Mouse (Mus musculus) R1 (cell line): ENCODE data around the gene Klrb1b.

Experiments
- DNase-seq: peaks from one replicate; pipeline ENCODE4 v3.0.0-alpha.2; 2018; ENCODE audit warnings: low read depth, low spot score

The Klrb1b gene

DNA sequence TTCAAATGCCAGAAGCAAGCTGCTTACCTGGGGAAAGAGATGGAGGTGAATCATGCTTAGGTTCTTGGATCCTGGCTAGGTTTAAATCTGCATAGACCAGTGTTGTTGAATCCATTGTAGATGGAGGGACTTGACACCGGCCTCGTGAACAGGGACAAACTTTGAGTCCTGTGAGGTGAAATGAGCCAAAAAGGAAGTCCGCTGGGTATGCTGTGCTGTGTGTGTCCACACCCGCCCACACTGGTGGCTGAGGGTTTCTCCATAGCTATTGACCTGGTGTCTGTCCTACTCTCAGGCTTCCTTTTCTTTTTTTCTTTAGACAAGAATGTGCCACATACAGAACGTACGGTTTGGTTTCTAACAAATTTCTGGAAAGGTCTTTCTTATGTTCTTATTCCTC lies at the start of gene Klrb1b, which contains the start of gene Gm44511:
TSS of gene Klrb1b (minus strand) at position 200 of the 400 bp plus-strand sequence.
TSS of gene Gm44511 (minus strand) at position 184 of the 400 bp plus-strand sequence.
- no peak for DNase-seq

DNA sequence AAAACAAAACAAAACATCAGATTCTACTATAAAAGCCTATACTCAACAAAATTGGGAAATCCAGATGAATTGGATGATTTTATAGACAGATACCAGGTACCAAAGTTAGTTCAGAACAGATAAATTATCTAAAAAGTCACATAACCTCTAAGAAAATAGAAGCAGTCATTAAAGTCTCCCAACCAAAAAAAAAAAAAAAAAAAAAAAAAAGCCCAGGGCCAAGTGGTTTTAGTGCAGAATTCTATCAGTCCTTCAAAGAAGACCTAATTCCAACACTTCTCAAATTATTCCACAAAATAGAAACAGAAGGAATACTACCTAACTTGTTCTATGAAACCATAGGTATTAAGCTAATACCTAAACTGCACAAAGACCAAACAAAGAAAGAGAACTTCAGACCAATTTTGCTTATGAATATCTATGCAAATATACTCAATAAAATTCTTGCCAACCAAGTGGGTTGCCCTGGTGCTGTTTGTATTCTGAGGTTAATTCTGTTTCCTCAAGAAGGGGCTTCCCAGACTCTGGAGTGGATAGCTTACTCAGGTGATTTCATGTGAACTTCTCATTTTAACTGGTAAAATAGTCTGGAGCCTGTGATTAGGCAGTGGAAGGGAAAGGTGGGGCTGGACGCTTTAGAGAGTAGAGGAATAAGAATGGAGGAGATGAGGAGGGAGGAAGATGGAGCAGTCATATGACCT lies 45.9 kb upstream of the Klrb1b start:
- DNase-seq: no peak

DNA sequence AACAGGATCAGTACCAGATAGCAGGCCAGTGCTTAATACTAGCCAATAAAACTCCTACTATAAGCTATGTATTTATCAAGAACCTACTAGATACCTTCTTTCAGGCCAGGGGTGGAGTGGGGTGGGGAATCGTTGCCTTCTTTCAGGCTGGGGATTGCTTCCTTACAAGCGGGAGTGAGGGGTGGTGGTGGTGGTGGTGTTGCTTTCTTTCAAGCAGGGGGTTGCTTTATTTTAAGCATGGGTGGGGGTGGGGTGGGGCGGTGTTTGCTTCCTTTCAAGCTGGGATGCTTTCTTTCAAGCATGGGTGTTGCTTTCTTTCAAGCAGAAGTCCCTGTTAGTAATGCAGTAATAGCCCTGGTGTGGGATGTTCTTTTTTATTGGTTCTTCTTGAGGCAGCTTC lies 42.7 kb upstream of the Klrb1b start:
- peak; percentile 57 for DNase-seq

DNA sequence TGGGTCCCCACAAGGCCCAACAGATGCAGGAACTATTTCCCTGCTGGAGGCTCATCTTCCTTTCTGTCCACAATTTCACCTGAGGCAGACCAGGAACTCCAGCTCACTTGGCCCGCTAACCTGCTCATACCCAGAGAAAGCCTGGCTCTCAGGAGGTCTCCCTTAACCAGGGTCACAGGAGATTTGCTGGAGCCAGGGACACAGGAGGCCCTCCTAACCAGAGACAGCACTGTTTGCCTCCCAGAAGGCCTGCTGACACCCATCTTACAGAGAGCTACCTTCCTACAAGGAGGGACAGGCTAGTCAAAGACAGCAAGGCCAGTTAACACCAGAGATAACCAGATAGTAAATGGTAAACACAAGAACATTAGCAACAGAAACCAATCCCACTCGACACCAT lies 31.8 kb upstream of the Klrb1b start:
- no peak for DNase-seq

DNA sequence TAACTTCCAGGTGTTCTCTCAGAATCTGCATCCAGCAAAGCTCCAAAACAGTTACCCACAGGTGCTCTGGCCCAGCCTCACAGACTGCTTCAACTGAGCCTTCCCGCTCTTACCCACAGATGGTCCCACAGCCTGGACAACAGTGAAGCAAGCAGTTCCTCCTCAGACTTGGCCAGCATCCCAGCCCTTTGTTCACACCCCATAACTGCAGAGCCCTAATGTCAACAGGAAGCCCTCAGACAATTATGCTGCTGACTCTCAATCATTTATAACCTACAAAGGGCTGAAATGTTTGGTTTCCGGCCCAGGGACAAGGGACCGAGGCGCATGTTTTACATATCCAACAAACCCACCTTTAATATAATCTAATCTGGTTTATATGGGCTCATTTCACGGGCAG lies 30.1 kb upstream of the Klrb1b start:
- no peak for DNase-seq

DNA sequence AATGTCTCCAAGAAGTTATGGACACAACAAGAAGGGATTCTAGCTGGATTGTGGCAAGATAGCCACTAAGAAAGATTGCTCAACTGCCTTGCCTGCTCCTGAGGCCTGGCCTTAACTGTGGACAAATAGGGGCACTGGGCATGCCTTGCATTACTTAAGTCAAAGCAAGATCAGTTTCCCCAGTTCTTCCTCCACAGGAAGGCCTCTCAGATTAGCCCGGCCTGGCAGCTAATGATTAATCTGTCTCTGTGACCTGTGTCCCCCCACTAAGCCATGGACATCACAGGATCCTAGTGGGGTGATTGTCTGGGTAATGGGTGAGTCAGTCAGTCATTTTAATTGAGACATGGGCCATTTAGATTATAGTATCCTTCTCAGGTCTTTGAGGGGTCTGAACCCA lies 29.3 kb upstream of the Klrb1b start:
- no peak for DNase-seq

DNA sequence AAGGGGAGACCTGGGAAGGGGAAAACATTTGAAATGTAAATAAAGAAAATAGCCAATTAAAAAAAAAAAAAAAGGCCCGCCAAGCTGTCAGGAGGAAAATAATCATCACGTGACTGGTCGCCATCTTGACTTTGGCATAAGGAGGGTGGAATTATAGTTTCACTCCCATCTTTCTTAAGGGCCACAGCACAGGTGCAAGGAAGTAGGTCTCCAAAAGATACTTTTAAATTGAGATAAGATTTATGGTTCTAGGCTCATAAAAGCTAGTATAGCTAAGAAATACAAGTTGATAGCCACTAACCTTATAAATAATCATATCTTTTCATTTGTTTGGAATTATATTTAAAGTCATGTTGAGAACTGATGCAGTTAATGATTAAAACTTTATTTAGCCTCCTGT lies 28.8 kb upstream of the Klrb1b start:
- no peak for DNase-seq

DNA sequence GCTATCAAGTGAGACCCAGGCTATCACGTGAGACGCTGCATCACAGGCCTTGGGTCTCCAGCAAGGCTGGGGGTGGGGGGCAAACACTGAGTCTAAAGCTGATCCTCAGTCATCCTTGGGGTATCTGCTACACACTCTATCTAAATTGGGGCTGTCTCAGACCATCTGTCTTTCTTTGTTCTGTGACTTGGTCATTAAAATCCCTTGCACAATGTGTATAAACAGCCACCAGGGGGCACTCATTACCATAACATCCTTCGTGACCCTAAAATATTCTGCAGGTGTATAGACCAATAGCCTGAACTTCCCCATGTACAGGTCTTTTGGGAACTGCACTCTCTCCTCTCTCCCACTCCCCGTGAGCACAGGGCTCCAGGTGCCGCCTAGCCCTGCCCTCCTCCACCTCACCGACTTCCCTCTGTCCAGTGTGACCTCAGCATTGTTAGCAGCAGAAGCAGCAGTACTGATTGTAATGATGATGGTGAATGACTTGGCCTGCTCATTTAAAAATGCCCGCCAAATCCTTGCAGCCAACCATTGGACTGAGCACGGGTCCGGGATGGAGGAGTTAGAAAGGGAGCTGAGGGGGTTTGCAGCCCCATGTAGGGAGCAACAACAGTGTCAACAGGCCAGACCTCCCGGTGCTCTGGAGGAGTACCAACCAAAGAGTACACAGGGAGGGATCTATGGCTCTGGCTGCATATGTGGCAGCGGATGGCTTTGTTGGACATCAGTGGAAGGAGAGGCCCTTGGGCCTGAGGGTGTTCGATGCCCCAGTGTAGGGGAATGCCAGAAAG lies 28.1 kb upstream of the Klrb1b start:
- DNase-seq: peak; percentile 74

DNA sequence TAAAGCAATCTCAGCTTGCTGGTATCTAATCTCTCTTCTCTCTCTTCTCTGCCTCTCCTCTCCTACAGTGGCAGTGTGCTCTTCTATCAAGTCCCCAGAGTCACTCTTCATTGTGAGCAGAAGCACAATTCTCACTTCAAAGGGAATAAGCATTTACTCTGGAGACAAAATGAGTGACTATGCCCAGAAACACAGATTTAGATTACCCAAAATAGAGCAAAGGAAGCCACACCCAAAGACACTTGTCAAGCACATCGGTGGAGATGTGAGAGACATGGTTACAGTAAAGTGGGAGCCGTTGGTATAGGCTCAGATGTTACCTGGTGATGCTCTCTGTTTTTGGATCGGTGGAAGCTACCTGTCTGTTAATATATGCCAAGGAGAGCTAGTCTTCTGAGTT lies 26.6 kb upstream of the Klrb1b start:
- no peak for DNase-seq

DNA sequence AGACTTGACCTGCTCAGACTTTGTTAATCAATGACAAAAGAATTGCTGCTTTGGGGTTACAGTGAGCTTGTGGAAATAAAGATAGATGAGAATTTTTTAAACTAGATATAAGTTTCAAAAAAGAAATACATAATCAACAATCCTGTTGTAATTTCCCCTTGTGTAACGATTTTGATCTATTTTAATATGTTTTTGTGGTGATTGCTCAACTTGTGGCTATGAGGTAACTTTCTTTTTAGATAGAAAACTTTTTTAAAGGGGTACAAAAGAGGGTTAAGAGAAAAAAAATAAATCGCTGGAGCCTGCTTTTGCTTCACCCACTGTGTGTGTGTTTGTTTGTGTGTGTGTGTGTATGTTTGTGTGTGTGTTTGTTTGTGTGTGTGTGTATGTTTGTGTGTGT lies 25.0 kb upstream of the Klrb1b start:
- DNase-seq: no peak

DNA sequence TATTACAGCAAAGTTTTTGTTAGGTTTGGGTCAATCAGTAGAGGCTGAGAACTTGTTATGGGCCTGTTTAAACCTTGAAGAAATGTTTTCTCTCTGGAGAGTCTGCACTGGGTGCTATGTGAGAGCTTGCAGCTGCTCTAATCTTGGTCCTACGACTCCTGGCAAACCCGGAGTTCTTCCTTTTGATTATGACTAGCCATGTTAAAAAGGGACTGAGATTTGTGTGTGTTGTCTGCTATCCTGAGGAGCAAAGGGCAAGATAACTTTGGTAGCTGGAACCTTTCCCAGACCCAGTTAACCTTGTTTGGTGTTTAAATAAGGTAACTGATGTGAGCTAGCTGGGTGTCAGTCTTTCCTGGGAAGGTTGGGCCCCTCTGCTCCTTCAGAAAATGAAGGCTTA lies 24.5 kb upstream of the Klrb1b start:
- DNase-seq: no peak

DNA sequence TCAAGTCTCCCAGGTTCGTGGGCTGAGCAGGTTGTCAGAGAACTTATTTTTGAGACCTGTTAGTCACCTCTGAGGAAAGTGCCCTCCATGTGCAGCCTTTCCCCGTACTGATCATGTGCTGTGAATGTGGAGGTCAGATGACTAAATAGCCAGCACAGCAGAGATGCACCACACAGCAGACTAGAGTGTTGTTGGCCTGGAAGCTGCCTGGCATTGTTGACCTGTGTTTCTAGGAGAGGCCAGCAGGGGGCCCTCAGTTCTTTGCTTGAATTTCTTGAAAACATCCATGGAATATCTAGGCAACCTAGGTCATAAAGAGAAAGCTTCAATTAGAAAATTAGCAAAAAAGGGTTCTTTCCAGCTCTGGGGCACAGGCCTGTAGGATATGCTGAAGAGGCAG lies 23.8 kb upstream of the Klrb1b start:
- DNase-seq: peak; percentile 58

DNA sequence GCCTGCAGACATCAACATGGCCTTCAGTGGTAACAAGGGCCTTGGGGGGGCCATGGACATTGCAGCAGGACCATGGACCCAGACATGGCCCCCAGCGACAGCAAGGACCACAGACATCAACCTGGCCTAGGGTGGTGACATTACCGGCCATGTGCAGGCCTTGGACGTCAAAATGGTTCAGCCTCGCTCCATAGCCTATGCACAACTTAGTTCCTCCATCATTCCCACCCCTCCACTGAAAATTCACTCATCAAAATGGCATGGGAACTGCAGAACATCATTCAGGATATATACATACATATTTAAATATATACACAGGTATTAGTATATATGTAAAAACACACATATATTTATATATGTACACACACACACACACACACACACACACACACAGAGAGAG lies 21.3 kb upstream of the Klrb1b start:
- no peak for DNase-seq

DNA sequence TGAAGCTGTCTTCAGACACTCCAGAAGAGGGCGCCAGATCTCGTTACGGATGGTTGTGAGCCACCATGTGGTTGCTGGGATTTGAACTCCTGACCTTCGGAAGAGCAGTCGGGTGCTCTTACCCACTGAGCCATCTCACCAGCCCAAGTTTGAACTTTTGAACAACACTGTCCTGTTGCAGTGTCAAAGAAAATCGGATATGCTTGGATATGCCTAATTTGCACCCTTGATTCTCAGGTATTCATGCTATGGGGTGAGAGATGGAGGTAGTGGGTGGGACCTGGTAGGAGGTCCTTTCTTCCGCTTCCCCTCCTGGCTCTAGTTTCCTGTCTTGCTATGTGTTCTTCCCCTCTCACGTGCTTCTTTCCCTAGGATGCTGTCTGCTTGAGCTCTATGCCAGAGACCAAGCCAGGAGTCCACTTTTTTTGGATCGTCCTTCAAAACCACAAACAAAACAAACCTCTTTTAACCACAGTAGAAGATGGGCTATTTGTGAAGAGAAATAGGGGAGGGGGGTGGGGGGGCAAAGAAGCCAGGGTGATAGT lies 19.9 kb upstream of the Klrb1b start:
- no peak for DNase-seq

DNA sequence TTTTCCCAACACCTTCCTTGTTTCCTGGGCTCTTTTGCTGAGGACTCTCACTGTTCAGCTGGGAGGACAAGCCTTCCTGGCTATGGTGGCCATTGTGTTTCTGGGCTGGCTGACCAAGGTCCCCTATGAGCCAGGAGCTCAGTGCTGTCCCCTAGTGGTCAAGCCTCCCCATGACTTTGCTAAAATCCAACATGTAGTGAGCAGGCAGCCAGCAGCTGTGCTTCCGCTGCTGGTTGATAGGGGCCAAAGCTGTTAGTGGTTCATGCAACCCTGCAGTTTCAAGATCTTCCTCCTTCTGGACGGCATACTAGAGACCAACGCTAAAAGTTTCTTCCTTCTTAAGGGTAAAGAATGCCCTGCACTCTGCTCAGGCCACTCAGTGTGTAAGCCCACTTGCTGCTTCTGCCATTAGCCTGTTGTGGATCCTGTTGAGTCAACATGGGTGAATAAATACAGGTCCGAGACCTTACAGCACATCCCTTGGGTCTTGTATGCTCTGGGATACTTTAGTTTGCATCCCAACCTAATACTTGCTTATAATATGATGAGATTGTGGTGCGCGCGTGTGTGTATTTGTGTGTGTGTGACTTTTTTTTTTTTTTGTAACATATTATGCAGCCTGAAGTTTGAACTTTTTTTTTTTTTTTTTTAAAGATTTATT lies 19.3 kb upstream of the Klrb1b start:
- peak; percentile 91 for DNase-seq

DNA sequence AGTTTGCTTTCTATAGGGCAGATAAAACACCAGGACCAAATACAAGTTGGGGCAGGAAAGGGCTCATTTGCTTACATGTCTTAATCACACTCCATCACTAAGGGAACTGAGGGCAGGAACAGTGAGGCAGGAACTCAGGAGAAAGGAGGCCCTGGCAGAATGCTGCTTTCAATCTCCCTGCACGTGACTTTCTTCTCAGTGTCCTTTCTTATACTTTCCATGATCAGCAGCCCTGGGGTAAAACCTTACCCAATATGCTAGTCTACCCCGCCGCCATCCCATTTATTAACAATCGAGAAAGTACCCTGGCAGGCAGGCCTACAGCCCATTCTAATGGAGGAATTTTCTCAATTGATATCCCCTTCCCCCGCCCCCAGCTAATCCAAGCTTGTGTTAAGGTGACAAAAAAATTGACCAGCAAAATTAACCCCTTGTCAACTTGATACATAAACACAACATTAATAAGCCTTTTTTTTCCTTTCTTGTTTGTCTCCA lies 18.5 kb upstream of the Klrb1b start:
- no peak for DNase-seq

DNA sequence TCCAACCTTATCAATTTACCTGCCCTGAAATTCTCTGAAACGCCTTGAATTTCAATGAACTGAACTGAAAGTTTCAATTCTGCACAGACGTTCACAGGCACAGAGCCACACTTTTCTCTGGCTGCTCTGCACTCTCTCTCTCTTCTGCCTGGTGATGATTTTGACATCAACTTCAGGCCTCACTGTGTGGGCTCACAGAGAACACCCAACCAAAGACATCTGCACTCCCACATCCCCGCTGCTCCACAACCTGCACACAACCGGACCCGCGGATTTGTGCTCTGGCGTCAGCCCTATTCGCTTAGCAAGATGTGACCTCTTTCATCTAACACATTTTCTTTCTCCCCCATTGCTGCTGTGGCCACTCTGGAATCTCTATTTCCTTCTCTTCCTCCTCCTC lies 18.0 kb upstream of the Klrb1b start:
- no peak for DNase-seq

DNA sequence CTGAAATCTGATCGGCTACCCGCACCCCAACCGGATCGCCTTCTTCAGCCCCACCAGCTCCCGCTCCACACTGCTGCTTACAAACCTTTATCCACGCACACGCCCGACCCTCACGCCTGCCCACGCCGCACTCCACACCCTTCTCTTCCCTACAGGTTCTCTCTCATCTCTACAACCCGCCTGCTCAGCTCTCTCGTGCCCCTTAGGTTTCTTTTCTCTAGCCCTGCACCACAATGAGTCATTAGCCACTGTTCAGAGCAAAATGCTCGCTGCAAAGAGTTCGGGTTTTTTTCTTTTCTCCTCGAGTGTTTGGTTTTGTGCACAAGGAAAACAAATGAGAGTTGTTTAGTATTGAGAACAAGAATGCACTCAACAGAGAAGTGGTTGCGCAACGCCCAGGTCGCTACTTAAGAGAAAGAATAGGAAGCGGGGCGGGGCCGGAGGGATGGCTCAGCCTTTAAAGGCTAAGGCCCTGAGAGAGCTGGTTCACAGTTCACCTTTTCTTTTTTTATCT lies 17.4 kb upstream of the Klrb1b start:
- DNase-seq: peak; percentile 91

DNA sequence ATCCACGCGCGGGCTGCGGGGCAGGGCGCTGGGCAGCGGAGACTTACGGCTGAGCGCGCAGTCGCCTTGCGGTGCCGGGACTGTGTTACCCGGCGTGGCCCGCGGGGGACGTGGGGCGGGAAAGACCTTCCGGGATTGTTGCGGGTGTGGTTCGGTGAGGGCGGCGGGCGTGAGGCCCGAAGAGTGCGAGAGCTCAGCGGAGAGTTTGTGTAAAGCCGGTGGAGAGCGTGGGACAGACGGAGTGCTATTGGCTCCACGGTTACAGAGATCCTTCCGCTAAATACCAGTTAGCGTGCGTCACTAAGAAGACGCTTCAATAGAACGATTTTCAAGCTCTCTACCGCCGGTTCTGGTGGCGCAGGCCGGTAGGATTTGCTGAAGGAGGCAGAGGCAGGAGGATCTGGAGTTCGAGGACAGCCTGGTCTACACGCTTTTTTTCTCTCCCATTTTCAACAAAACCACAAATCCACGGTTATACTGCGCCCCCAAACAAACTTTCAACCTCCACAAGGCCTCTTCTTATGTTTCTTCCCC lies 16.9 kb upstream of the Klrb1b start:
- peak; percentile 94 for DNase-seq

DNA sequence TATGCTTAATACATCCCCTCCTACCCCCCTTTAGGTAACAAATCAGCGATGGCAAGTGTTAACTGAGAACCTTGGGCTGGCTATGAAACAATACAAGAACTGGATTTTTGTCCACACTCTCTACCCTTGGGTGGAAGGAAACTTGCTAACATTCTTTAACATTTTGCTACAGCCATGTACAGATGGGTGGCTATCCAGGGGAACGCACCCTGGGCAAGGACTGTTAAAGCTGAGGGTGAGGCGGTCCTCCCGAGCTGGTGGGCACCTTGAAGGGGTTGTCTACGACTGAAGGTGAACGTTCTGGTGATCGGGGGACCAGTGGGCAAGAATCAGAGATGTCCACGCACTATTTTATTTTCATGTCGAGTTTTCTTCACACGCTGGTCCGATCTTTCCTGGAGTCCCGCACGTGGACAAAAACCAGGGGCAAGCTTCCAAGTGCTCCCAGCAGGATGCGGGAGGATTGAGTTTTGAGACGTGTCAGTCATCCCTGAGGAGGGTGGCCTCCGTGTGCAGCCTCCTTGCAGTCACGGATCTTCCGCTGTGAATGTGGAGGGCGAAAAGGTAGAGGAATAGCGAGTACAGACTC lies 16.3 kb upstream of the Klrb1b start:
- no peak for DNase-seq
